Comparison of ENCODE assay signal across 27 mouse cellular contexts in genomic region chr11:95682946-95683345, GRCm38 (mm10). TPM values are rescaled to one million over a fixed set of nuclear protein-coding genes. Genes with fewer than 3 reads are reported as not detected.
A peak's percentile ranks its signal among the peaks of the same experiment; 100 is the strongest.
DNase-seq lines count a peak whose midpoint lies in the region; ATAC-seq and TF ChIP-seq lines count a peak whose summit lies in the region.
"Had no signal": no experiment of that assay in that cellular context is flagged by ENCODE, and none has a peak within 500 bp of the region (broad histone marks: within the 10 kb centered on the region; RNA-seq: fewer than 3 reads in every experiment).

No protein-coding gene starts in this region.

- H3K79me2 ChIP-seq in liver, adult 2 months (ENCODE audit: control insufficient read depth, insufficient read depth, low read length), result no peaks in the 10 kb centered on the region

- no peak overlapping the region for H3K4me3 ChIP-seq in liver, adult 2 months (ENCODE audit: insufficient read depth, low read depth, low read length)
- H3K4me3 ChIP-seq in liver, embryonic 11.5 days (ENCODE audit: low read depth, low read length), result no peak overlapping the region
- no peak overlapping the region for H3K4me3 ChIP-seq in lung, embryonic 16.5 days (ENCODE audit: low read length)
- no peak overlapping the region for H3K4me3 ChIP-seq in intestine, postnatal 0 days (ENCODE audit: low read depth, low read length)
- H3K4me3 ChIP-seq: erythroblast, embryonic 14.5 days; forebrain, embryonic 12.5 days; heart, embryonic 12.5 days; layer of hippocampus, adult 2 months; limb, embryonic 13.5 days had no signal

- no peak overlapping the region for H3K27ac ChIP-seq in liver, adult 2 months (replicated peaks; ENCODE audit: insufficient read depth, low read depth, low read length)
- no peak overlapping the region for H3K27ac ChIP-seq in liver, embryonic 11.5 days (ENCODE audit: low read depth, low read length)
- peak overlapping the region; percentile 10; the same call in 1 of the 2 replicates for H3K27ac ChIP-seq in lung, embryonic 16.5 days (ENCODE audit: low read length)
- H3K27ac ChIP-seq in intestine, postnatal 0 days (ENCODE audit: low read depth, low read length), result no peak overlapping the region
- H3K27ac ChIP-seq: forebrain, embryonic 12.5 days; hindbrain, embryonic 14.5 days; layer of hippocampus, adult 2 months had no signal

- DNase-seq in liver, adult 2 months (ENCODE audit: extremely low read depth, low read depth, low spot score), result peak; percentile 61
- DNase-seq in liver, embryonic 11.5 days (ENCODE audit: low spot score), result no peak
- DNase-seq in lung, postnatal 36 days, result no peak
- peak; percentile 81 for DNase-seq in yolk sac, embryonic 10.5 days (ENCODE audit: low spot score)
- DNase-seq in left cerebral cortex, postnatal 4 days, result no peak
- DNase-seq in gastrocnemius, postnatal 14 days, result no peak
- DNase-seq: adrenal gland, postnatal 14 days; cerebellum, adult 11 months; cerebellum, adult 9-10 months; gastrocnemius, postnatal 10 days; heart, adult 11 months; heart, postnatal 4 days; kidney, adult 2 months; kidney, postnatal 36 days; layer of hippocampus, postnatal 36 days; midbrain, embryonic 14.5 days; right cerebral cortex, postnatal 25 days; thymus, postnatal 14 days had no signal

- no peak for TF ChIP-seq POLR2A in liver, adult 2 months (IDR thresholded peaks at IDR 0.05; ENCODE audit: extremely low read depth, insufficient read depth, low read length)

- no peak for ATAC-seq in liver, embryonic 11.5 days (replicated peaks; ENCODE audit: low FRiP score)
- ATAC-seq in lung, embryonic 16.5 days (ENCODE audit: low read depth), result no peak
- peak; percentile 78 for ATAC-seq in intestine, postnatal 0 days
- ATAC-seq: lung, postnatal 0 days had no signal

- no peak for TF ChIP-seq CTCF in liver, adult 2 months (IDR thresholded peaks at IDR 0.05; ENCODE audit: low read depth, low read length)
- TF ChIP-seq CTCF in intestine, postnatal 0 days (IDR thresholded peaks at IDR 0.05; ENCODE audit: low read depth), result no peak

- WGBS in liver, adult 2 months, result 38% methylated on average over 3 of the region's 3 CpGs
- 75% methylated on average over 3 of the region's 3 CpGs for WGBS in liver, embryonic 11.5 days
- WGBS in lung, embryonic 16.5 days, result 78% methylated on average over 3 of the region's 3 CpGs
- WGBS in intestine, postnatal 0 days, result 65% methylated on average over 3 of the region's 3 CpGs

- peaks cover 18% of the 10 kb centered on the region for H3K36me3 ChIP-seq in liver, adult 2 months (ENCODE audit: control insufficient read depth, insufficient read depth, low read length)
- H3K36me3 ChIP-seq in liver, embryonic 11.5 days (ENCODE audit: control insufficient read depth, insufficient read depth, low read length), result peaks cover 17% of the 10 kb centered on the region
- peaks cover 20% of the 10 kb centered on the region for H3K36me3 ChIP-seq in lung, embryonic 16.5 days (ENCODE audit: control insufficient read depth, insufficient read depth, low read length)
- H3K36me3 ChIP-seq in intestine, postnatal 0 days (ENCODE audit: control insufficient read depth, insufficient read depth), result peaks cover 37% of the 10 kb centered on the region

- H3K9ac ChIP-seq in liver, adult 2 months (ENCODE audit: low read depth, low read length), result no peak overlapping the region
- H3K9ac ChIP-seq in liver, embryonic 11.5 days (ENCODE audit: low read depth, low read length), result no peak overlapping the region
- no peak overlapping the region for H3K9ac ChIP-seq in lung, embryonic 16.5 days (ENCODE audit: low read length)
- no peak overlapping the region for H3K9ac ChIP-seq in intestine, postnatal 0 days (ENCODE audit: low read depth, low read length)
- H3K9ac ChIP-seq: forebrain, embryonic 12.5 days; heart, embryonic 12.5 days; hindbrain, embryonic 14.5 days; limb, embryonic 13.5 days had no signal

- intact Hi-C loops in left cerebral cortex, postnatal 4 days (cut with DNase I), result no loop called here
- intact Hi-C loops in gastrocnemius, postnatal 14 days (cut with DNase I; ENCODE audit: low total_unique reads), result no loop called here

- H3K4me2 ChIP-seq in liver, embryonic 11.5 days, result no peak overlapping the region
- H3K4me2 ChIP-seq in lung, embryonic 16.5 days (ENCODE audit: low read depth, low read length), result no peak overlapping the region
- no peak overlapping the region for H3K4me2 ChIP-seq in intestine, postnatal 0 days (replicated peaks; ENCODE audit: low read depth)
- H3K4me2 ChIP-seq: forebrain, embryonic 12.5 days; heart, embryonic 12.5 days; hindbrain, embryonic 14.5 days had no signal

- no peaks in the 10 kb centered on the region for H3K27me3 ChIP-seq in liver, adult 2 months (ENCODE audit: control insufficient read depth, insufficient read depth, low read length)
- H3K27me3 ChIP-seq in liver, embryonic 11.5 days (replicated peaks; ENCODE audit: control insufficient read depth, insufficient read depth, low read length), result no peaks in the 10 kb centered on the region
- no peaks in the 10 kb centered on the region for H3K27me3 ChIP-seq in lung, embryonic 16.5 days (ENCODE audit: control insufficient read depth, insufficient read depth, low read depth, low read length)
- no peaks in the 10 kb centered on the region for H3K27me3 ChIP-seq in intestine, postnatal 0 days (replicated peaks; ENCODE audit: control insufficient read depth, insufficient read depth, low read length)
- H3K27me3 ChIP-seq: forebrain, embryonic 12.5 days; heart, embryonic 12.5 days; limb, embryonic 13.5 days had no signal

- no peaks in the 10 kb centered on the region; the same call in 1 of the 2 replicates for H3K4me1 ChIP-seq in liver, adult 2 months (ENCODE audit: control insufficient read depth, insufficient read depth, low read length)
- peaks cover 4% of the 10 kb centered on the region for H3K4me1 ChIP-seq in liver, embryonic 11.5 days (replicated peaks; ENCODE audit: control insufficient read depth, insufficient read depth, low read length)
- no peaks in the 10 kb centered on the region; the same call in 1 of the 2 replicates for H3K4me1 ChIP-seq in lung, embryonic 16.5 days (replicated peaks; ENCODE audit: control insufficient read depth, insufficient read depth, low read length)
- no peaks in the 10 kb centered on the region for H3K4me1 ChIP-seq in intestine, postnatal 0 days (replicated peaks; ENCODE audit: control insufficient read depth, insufficient read depth, low read length)
- H3K4me1 ChIP-seq: forebrain, embryonic 12.5 days had no signal

- no peaks in the 10 kb centered on the region for H3K9me3 ChIP-seq in liver, embryonic 11.5 days (ENCODE audit: control insufficient read depth, low read length)
- H3K9me3 ChIP-seq in lung, embryonic 16.5 days (ENCODE audit: control insufficient read depth, low read length), result no peaks in the 10 kb centered on the region
- H3K9me3 ChIP-seq in intestine, postnatal 0 days (ENCODE audit: control insufficient read depth), result no peaks in the 10 kb centered on the region
- H3K9me3 ChIP-seq: forebrain, embryonic 12.5 days; heart, embryonic 12.5 days; limb, embryonic 13.5 days had no signal

RNA-seq across cellular contexts. Expression of gene Phb, which starts 16.2 kb away (rescaled TPM):
- total RNA-seq in liver, adult 2 months (2014; rRNA removed), result 137 and 153 TPM in 2 replicates
- polyA plus RNA-seq in liver, adult 2 months (2012; rRNA removed), result 171 and 189 TPM in 2 replicates
- polyA plus RNA-seq in liver, embryonic 11.5 days (2014; fragmentation: Nextera tagmentation; extraction: Ambion mirVana), result 308 and 337 TPM in 2 replicates
- polyA plus RNA-seq in lung, embryonic 16.5 days (2015; fragmentation: Nextera tagmentation; extraction: Ambion mirVana), result 167 and 190 TPM in 2 replicates
- polyA plus RNA-seq in intestine, postnatal 0 days (2015; fragmentation: Nextera tagmentation; extraction: Ambion mirVana), result 133 and 147 TPM in 2 replicates
- total RNA-seq in left cerebral cortex, postnatal 4 days (2021), result 100 to 1,000 TPM in 1 of 2 experiments, 10 to 100 TPM in 1; 96.0 to 104 TPM
- 100 to 1,000 TPM; 149 to 153 TPM for total RNA-seq in gastrocnemius, postnatal 14 days (2021)

RNA-seq across cellular contexts. Expression of gene Zfp652, which starts 29.5 kb away (rescaled TPM):
- 9.1 and 12.7 TPM in 2 replicates for total RNA-seq in liver, adult 2 months (2014; rRNA removed)
- polyA plus RNA-seq in liver, adult 2 months (2012; rRNA removed), result 10.5 and 11.1 TPM in 2 replicates
- 8.7 TPM in 2 replicates for polyA plus RNA-seq in liver, embryonic 11.5 days (2014; fragmentation: Nextera tagmentation; extraction: Ambion mirVana)
- 21.7 and 23.2 TPM in 2 replicates for polyA plus RNA-seq in lung, embryonic 16.5 days (2015; fragmentation: Nextera tagmentation; extraction: Ambion mirVana)
- 7.9 and 9.7 TPM in 2 replicates for polyA plus RNA-seq in intestine, postnatal 0 days (2015; fragmentation: Nextera tagmentation; extraction: Ambion mirVana)
- total RNA-seq in left cerebral cortex, postnatal 4 days (2021), result 10 to 100 TPM; 50.8 to 53.1 TPM
- 10 to 100 TPM; 42.0 to 43.1 TPM for total RNA-seq in gastrocnemius, postnatal 14 days (2021)

RNA-seq across cellular contexts. Expression of gene B130006D01Rik, which starts 40.4 kb away (rescaled TPM):
- 1.0 and 1.9 TPM in 2 replicates for total RNA-seq in liver, adult 2 months (2014; rRNA removed)
- polyA plus RNA-seq in liver, adult 2 months (2012; rRNA removed), result 0.02 and 0.10 TPM in 2 replicates
- polyA plus RNA-seq in liver, embryonic 11.5 days (2014; fragmentation: Nextera tagmentation; extraction: Ambion mirVana), result 1.5 and 1.6 TPM in 2 replicates
- polyA plus RNA-seq in lung, embryonic 16.5 days (2015; fragmentation: Nextera tagmentation; extraction: Ambion mirVana), result 1.1 and 1.4 TPM in 2 replicates
- polyA plus RNA-seq in intestine, postnatal 0 days (2015; fragmentation: Nextera tagmentation; extraction: Ambion mirVana), result 0.26 and 0.41 TPM in 2 replicates
- 1 to 10 TPM; 1.8 to 2.2 TPM for total RNA-seq in left cerebral cortex, postnatal 4 days (2021)
- under 1 TPM; 0.24 to 0.25 TPM for total RNA-seq in gastrocnemius, postnatal 14 days (2021)
- polyA plus RNA-seq: erythroblast, embryonic 14.5 days had no signal

Comparison
In these comparisons a context has a peak if more than half of its experiments do, and no peak if none do; other contexts are left out.
1. DNase-seq: peak in liver, adult 2 months (single experiment) and yolk sac, embryonic 10.5 days (single experiment); none in liver, embryonic 11.5 days (single experiment), lung, postnatal 36 days (single experiment), left cerebral cortex, postnatal 4 days (single experiment) and gastrocnemius, postnatal 14 days (single experiment).